Mouse (Mus musculus) midbrain, embryonic 11.5 days (tissue): ENCODE measurements around the gene Tmem106a. TPM values are rescaled to one million over a fixed set of nuclear protein-coding genes. Genes with fewer than 3 reads are reported as not detected.

Experiments
- polyA plus RNA-seq: library from polyadenylated mRNA; unstranded; fragments of >200 nt; fragmentation: Nextera tagmentation; extraction: Ambion mirVana; gene quantifications from 2 replicates; pipeline ENCODE4 v1.2.1, GENCODE M21; 2014

The Tmem106a gene
- polyA plus RNA-seq, 1 experiment from 2014 or later = 2.6 TPM

Other genes starting within 250 kb of the Tmem106a start
- not detected in 2 replicates for gene G6pc, start 214.7 kb upstream of the Tmem106a start, polyA plus RNA-seq
- gene Aarsd1, start 164.6 kb upstream of the Tmem106a start, polyA plus RNA-seq = 83.0 and 91.1 TPM in 2 replicates
- 7.6 and 9.9 TPM in 2 replicates for gene Gm27029, start 157.4 kb upstream of the Tmem106a start, polyA plus RNA-seq
- gene Rundc1, start 157.2 kb upstream of the Tmem106a start, polyA plus RNA-seq = 12.6 and 15.0 TPM in 2 replicates
- 1.7 and 2.4 TPM in 2 replicates for gene Ptges3l, start 156.9 kb upstream of the Tmem106a start, polyA plus RNA-seq
- 385 and 399 TPM in 2 replicates for gene Rpl27, start 139.9 kb upstream of the Tmem106a start, polyA plus RNA-seq
- 2.7 and 4.1 TPM in 2 replicates for gene Ifi35, start 133.8 kb upstream of the Tmem106a start, polyA plus RNA-seq
- 35.5 and 37.5 TPM in 2 replicates for gene Rnd2, start 117.2 kb upstream of the Tmem106a start, polyA plus RNA-seq
- gene Vat1, start 116.0 kb upstream of the Tmem106a start, polyA plus RNA-seq = 43.5 and 47.6 TPM in 2 replicates
- gene Brca1, start 30.3 kb upstream of the Tmem106a start, polyA plus RNA-seq = 24.5 and 24.8 TPM in 2 replicates
- gene Nbr1, start 30.1 kb upstream of the Tmem106a start, polyA plus RNA-seq = 91.0 and 93.8 TPM in 2 replicates
- gene Gm11634, start 17.0 kb downstream of the Tmem106a start, polyA plus RNA-seq = not detected in 2 replicates
- 44.0 and 44.8 TPM in 2 replicates for gene Rdm1, start 45.0 kb downstream of the Tmem106a start, polyA plus RNA-seq
- gene Arl4d, start 83.3 kb downstream of the Tmem106a start, polyA plus RNA-seq = 3.9 and 4.4 TPM in 2 replicates
- 39.2 and 41.1 TPM in 2 replicates for gene Dhx8, start 150.7 kb downstream of the Tmem106a start, polyA plus RNA-seq
- gene Etv4, start 203.1 kb downstream of the Tmem106a start, polyA plus RNA-seq = 3.8 and 4.6 TPM in 2 replicates